Mouse (Mus musculus) heart, adult 2 months (tissue): Measurements from ENCODE around the gene Synpo2.

Source experiments
- CTCF ChIP-seq: fragments of 200-600 bp; IDR thresholded peaks from 2 replicates; pipeline ENCODE4 v1.8.1; 2022; ENCODE audit warnings: antibody characterized with exemption, mild to moderate bottlenecking, moderate library complexity
- EP300 ChIP-seq: fragments of 200-500 bp; IDR thresholded peaks from 2 replicates; pipeline ENCODE4 v1.6.1; 2011; ENCODE audit warnings: low read depth, low read length, control low read depth; ENCODE audit not compliant: insufficient read depth
- POLR2A ChIP-seq: fragments of 200-500 bp; IDR thresholded peaks from 2 replicates; pipeline ENCODE4 v1.6.1; 2011; ENCODE audit warnings: mild to moderate bottlenecking, low read depth, low read length, control low read depth; ENCODE audit not compliant: insufficient read depth

- TF ChIP-seq CTCF, result no peak
- TF ChIP-seq POLR2A, result no peak
- TF ChIP-seq EP300, result no peak
These were observed 89.4 kb downstream of the Synpo2 start for GRCm38 (mm10) chr3:123146557-123146956.
